Mouse (Mus musculus) intestine, embryonic 15.5 days (tissue): ENCODE results near the gene Spcs3. TPM values are rescaled to one million over a fixed set of nuclear protein-coding genes. Genes with fewer than 3 reads are reported as not detected.

Experiments
- ATAC-seq: fragments of 200-750 bp; cut with Nextera tagmentation; 2 replicates; pipeline ENCODE4 v1.8.0; 2017; ENCODE audit warnings: moderate TSS enrichment, moderate library complexity
- H3K27ac ChIP-seq: fragments of 300-500 bp; sonication (generic); 2 replicates; pipeline ENCODE4 v1.5.1; 2015; ENCODE audit warnings: mild to moderate bottlenecking, inconsistent platforms
- H3K27me3 ChIP-seq: fragments of 300-500 bp; sonication (generic); replicated peaks from 2 replicates; pipeline ENCODE4 v1.6.1; 2015; ENCODE audit warnings: inconsistent platforms
- H3K36me3 ChIP-seq: fragments of 300-500 bp; sonication (generic); 2 replicates; pipeline ENCODE4 v1.6.1; 2015; ENCODE audit warnings: inconsistent platforms
- H3K4me1 ChIP-seq: fragments of 300-500 bp; sonication (generic); replicated peaks from 2 replicates; pipeline ENCODE4 v1.6.1; 2015; ENCODE audit warnings: inconsistent platforms
- H3K4me2 ChIP-seq: fragments of 300-500 bp; sonication (generic); replicated peaks from 2 replicates; pipeline ENCODE4 v1.6.1; 2015; ENCODE audit warnings: mild to moderate bottlenecking, inconsistent platforms
- H3K4me3 ChIP-seq: fragments of 300-500 bp; sonication (generic); replicated peaks from 2 replicates; pipeline ENCODE4 v1.5.1; 2015; ENCODE audit warnings: inconsistent platforms
- H3K9ac ChIP-seq: fragments of 300-500 bp; sonication (generic); 2 replicates; pipeline ENCODE4 v1.6.1; 2015; ENCODE audit warnings: inconsistent platforms
- H3K9me3 ChIP-seq: fragments of 300-500 bp; sonication (generic); 2 replicates; pipeline ENCODE4 v1.6.1; 2016; ENCODE audit warnings: inconsistent platforms
- WGBS: fragments of 180-500 bp; shearing (Covaris S2); methylation state at CpG from one replicate; pipeline ENCODE4 v1.1.7; 2015; 5-methylcytosine and 5-hydroxymethylcytosine counted together
- polyA plus RNA-seq: library from polyadenylated mRNA; unstranded; fragments of >200 nt; fragmentation: Nextera tagmentation; extraction: Ambion mirVana; gene quantifications from 2 replicates; pipeline ENCODE4 v1.2.1, GENCODE M21; 2015

The Spcs3 gene
- polyA plus RNA-seq, 1 experiment from 2014 or later, result 98.0 TPM

- H3K4me2 ChIP-seq, result no peak overlapping the region
- no peak overlapping the region for H3K4me3 ChIP-seq
- H3K9me3 ChIP-seq, result no peaks in the 10 kb centered on the region
- no peak overlapping the region for H3K27ac ChIP-seq
- no peaks in the 10 kb centered on the region for H3K4me1 ChIP-seq
- no peak overlapping the region for H3K9ac ChIP-seq
- no peaks in the 10 kb centered on the region for H3K36me3 ChIP-seq
- 29% methylated on average over 2 of the region's 2 CpGs for WGBS
- ATAC-seq, result no peak
- H3K27me3 ChIP-seq, result no peaks in the 10 kb centered on the region
Observed at GRCm38 (mm10) chr8:54505060-54505459, 24.7 kb downstream of the Spcs3 start.

GRCm38 (mm10) chr8:54503104-54503503 is 26.7 kb downstream of the Spcs3 start:
- H3K9me3 ChIP-seq, result no peaks in the 10 kb centered on the region
- ATAC-seq, result no peak
- H3K27me3 ChIP-seq, result no peaks in the 10 kb centered on the region
- H3K4me1 ChIP-seq, result no peaks in the 10 kb centered on the region
- 59% methylated on average over 7 of the region's 7 CpGs for WGBS
- no peak overlapping the region for H3K4me3 ChIP-seq
- no peak overlapping the region for H3K4me2 ChIP-seq
- H3K27ac ChIP-seq, result no peak overlapping the region
- H3K9ac ChIP-seq, result no peak overlapping the region
- H3K36me3 ChIP-seq, result no peaks in the 10 kb centered on the region

- no peak overlapping the region for H3K9ac ChIP-seq
- no peak overlapping the region for H3K4me2 ChIP-seq
- no peaks in the 10 kb centered on the region for H3K27me3 ChIP-seq
- no peak overlapping the region for H3K27ac ChIP-seq
- no peaks in the 10 kb centered on the region for H3K9me3 ChIP-seq
- H3K4me1 ChIP-seq, result no peaks in the 10 kb centered on the region
- 47% methylated on average over 3 of the region's 3 CpGs for WGBS
- H3K36me3 ChIP-seq, result no peaks in the 10 kb centered on the region
- H3K4me3 ChIP-seq, result no peak overlapping the region
- no peak for ATAC-seq
Observed at GRCm38 (mm10) chr8:54493915-54494314, 35.9 kb downstream of the Spcs3 start.

- ATAC-seq, result no peak
- H3K4me3 ChIP-seq, result no peak overlapping the region
- 10% methylated on average over 6 of the region's 6 CpGs for WGBS
- H3K36me3 ChIP-seq, result no peaks in the 10 kb centered on the region
- no peaks in the 10 kb centered on the region for H3K27me3 ChIP-seq
- no peak overlapping the region for H3K27ac ChIP-seq
- no peaks in the 10 kb centered on the region for H3K4me1 ChIP-seq
- no peaks in the 10 kb centered on the region for H3K9me3 ChIP-seq
- H3K4me2 ChIP-seq, result no peak overlapping the region
- H3K9ac ChIP-seq, result no peak overlapping the region
Observed at GRCm38 (mm10) chr8:54493110-54493509, 36.7 kb downstream of the Spcs3 start.

- Histone ChIP-seq H3K4me2 (no peak overlapping the region), H3K36me3 (no peaks in the 10 kb centered on the region), H3K4me3 (no peak overlapping the region), H3K9ac (no peak overlapping the region), H3K4me1 (no peaks in the 10 kb centered on the region), H3K9me3 (no peaks in the 10 kb centered on the region), H3K27ac (no peak overlapping the region), H3K27me3 (no peaks in the 10 kb centered on the region)
- ATAC-seq, result no peak
- WGBS, result 65% methylated on average over 4 of the region's 4 CpGs
Observed at GRCm38 (mm10) chr8:54491934-54492333, 37.9 kb downstream of the Spcs3 start.

- no peak overlapping the region for H3K9ac ChIP-seq
- no peak overlapping the region for H3K4me3 ChIP-seq
- ATAC-seq, result peak; percentile 53
- no peaks in the 10 kb centered on the region for H3K9me3 ChIP-seq
- H3K36me3 ChIP-seq, result no peaks in the 10 kb centered on the region
- no peaks in the 10 kb centered on the region for H3K27me3 ChIP-seq
- no peak overlapping the region for H3K4me2 ChIP-seq
- 16% methylated on average over 6 of the region's 6 CpGs for WGBS
- H3K4me1 ChIP-seq, result no peaks in the 10 kb centered on the region
- no peak overlapping the region for H3K27ac ChIP-seq
Observed at GRCm38 (mm10) chr8:54491057-54491690, 38.6 kb downstream of the Spcs3 start.

GRCm38 (mm10) chr8:54488437-54488836 is 41.4 kb downstream of the Spcs3 start:
- no peak for ATAC-seq
- Histone ChIP-seq H3K4me2 (no peak overlapping the region), H3K36me3 (no peaks in the 10 kb centered on the region), H3K4me3 (no peak overlapping the region), H3K27ac (no peak overlapping the region), H3K9ac (no peak overlapping the region), H3K27me3 (no peaks in the 10 kb centered on the region), H3K9me3 (no peaks in the 10 kb centered on the region), H3K4me1 (no peaks in the 10 kb centered on the region)
- 78% methylated on average over 4 of the region's 4 CpGs for WGBS

GRCm38 (mm10) chr8:54486555-54487273 is 43.1 kb downstream of the Spcs3 start:
- H3K9ac ChIP-seq, result no peak overlapping the region
- H3K4me2 ChIP-seq, result no peak overlapping the region; the same call in 1 of the 2 replicates
- ATAC-seq, result no peak
- no peaks in the 10 kb centered on the region for H3K27me3 ChIP-seq
- H3K4me1 ChIP-seq, result no peaks in the 10 kb centered on the region
- H3K36me3 ChIP-seq, result no peaks in the 10 kb centered on the region
- no peak overlapping the region for H3K4me3 ChIP-seq
- no peak overlapping the region for H3K27ac ChIP-seq
- WGBS, result 36% methylated on average over 19 of the region's 19 CpGs
- H3K9me3 ChIP-seq, result no peaks in the 10 kb centered on the region

Other genes with a start within 250 kb of the Spcs3 start
- 3.1 and 4.6 TPM in 2 replicates for gene Asb5, start 418 bp downstream of the Spcs3 start, polyA plus RNA-seq
- not detected in 2 replicates for gene Spata4, start 70.8 kb upstream of the Spcs3 start, polyA plus RNA-seq